Mouse (Mus musculus): ENCODE measurements around the gene Foxk2.

- TF ChIP-seq CTCF (IDR thresholded peaks at IDR 0.05; ENCODE audit: control insufficient read depth, insufficient read depth, low read length), result no peak
- no peak for TF ChIP-seq POLR2A (IDR thresholded peaks at IDR 0.05; ENCODE audit: borderline replicate concordance, control insufficient read depth, low read depth, low read length)
These were observed 66.2 kb downstream of the Foxk2 start for GRCm38 (mm10) chr11:121326034-121326433.

Measured in bone marrow, adult 2 months (tissue).